Mouse (Mus musculus) thymus, postnatal 10 days (tissue): ENCODE results near the gene Cabp4.
A peak's percentile ranks its signal among the peaks of the same experiment; 100 is the strongest.

Experiments
- DNase-seq, 2 experiments: peaks; one replicate each; pipeline ENCODE4 v3.0.0; 2021; ENCODE audit warnings: low spot score in 2 of 2

Gene Cabp4

DNA sequence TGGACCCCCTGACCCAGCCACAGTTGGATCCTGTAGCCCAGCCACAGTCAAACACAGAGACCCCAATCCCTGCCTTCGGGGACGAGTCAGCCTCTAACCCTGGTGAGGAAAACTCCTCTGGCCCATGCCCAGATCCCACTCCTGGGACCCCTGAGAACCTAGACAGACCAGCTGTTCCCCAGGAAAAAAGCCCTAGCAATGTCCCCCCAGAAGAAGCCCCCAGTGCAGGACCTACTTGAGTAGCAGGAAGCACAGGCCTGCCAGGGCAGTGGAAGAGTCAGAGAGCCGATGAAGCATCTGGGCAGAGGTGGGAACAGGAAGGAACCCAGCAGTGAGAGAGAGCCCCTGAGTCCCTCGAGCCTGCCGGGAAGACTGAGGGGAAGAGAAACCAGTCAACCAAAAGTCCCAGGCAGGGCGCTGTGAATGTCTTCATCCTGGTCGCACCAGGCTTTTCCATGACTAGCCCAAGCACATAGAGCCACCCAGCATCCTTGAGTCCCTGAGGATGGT, at the start of gene Cabp4:
Gene Cabp4, minus strand, starts transcription at position 275 of the 510 bp plus-strand sequence.
- no peak for DNase-seq

DNA sequence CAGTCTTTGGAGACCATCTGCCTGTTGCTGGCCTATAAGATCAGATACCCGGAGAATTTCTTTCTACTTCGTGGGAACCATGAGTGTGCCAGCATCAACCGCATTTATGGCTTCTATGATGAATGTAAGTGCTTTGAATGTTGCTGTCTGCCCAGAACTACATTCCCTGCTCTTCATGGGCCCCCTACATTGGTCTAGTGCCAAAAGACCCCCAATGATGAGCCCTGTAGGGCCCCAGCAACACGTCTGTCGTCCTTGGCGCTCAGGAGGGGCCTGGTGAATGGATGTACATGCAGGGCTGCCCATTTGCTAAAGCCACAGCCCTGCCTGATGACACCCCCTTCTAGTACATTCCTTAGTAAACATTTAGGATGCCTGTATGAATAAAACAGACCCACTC, 49.3 kb upstream of the Cabp4 start:
- DNase-seq: no peak

DNA sequence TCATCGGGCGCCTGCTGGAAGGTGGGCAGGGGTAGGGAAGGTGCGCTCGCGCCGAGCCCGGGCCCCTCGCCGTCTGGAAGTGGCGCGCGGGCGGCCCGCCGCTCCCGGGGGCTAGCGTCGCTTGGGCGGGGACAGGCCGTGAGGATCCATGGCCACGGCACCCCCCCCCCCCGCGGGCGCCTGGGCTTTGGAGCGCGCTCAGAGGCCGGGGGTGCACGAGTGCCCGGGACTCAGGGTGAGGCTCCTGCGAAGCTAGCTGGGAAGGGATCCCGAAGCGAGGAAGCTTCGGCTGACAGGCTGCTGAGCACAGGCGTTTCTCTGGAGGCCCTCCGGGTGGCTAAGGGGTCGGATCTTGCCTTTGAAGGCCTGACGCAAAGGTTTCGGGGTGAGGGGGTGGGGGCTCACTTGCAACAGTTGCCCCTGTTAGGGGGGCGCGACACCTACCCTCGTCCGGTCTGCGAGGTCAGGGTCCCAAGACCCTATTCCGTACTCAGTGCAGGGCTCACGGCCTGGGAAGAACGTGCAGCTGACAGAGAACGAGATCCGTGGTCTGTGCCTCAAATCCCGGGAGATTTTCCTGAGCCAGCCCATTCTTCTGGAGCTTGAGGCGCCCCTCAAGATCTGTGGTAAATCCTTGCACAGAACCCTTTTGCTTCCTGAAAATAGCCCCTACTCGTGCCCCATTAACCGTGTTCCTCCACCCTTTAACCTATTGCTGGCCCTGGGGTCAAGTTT, 48.6 kb upstream of the Cabp4 start:
- DNase-seq: no peak

DNA sequence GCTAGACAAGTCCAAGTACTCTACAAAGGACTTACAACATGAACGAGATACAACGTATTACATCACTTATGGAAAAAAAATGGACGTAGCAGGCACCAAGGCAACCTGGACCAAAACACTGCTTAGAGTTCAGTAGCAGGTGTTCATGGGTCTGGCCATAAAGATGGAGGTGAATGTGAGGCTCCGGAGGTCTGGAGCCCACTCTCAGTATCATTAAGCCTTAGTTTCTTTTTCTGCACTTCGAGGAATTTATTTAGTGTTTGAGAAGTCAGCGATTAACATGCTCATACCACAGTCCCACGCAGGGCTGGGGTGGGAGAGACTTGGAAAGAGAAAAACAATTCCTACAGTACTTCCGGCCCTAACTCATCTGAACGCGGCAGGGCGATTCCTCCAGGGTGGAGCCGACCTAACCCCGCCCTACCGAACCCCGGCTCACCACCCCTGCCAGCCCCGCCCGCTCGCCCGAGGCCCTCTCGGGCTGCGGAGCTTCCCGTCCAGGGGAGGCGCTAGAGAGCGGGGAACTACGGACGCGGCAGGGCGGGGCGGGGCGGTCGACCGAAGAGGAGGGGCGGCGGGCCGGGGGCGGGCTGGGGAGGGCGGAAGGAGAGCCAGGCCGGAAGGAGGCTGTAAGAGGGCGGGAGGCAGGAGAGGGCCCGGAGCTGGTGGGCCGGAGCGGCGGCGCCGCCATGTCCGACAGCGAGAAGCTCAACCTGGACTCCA, 47.9 kb upstream of the Cabp4 start, which contains the start of gene Ppp1ca:
Gene Ppp1ca, plus strand, starts transcription at position 538 of the 723 bp plus-strand sequence.
- DNase-seq: peak; percentile 96 to 100

DNA sequence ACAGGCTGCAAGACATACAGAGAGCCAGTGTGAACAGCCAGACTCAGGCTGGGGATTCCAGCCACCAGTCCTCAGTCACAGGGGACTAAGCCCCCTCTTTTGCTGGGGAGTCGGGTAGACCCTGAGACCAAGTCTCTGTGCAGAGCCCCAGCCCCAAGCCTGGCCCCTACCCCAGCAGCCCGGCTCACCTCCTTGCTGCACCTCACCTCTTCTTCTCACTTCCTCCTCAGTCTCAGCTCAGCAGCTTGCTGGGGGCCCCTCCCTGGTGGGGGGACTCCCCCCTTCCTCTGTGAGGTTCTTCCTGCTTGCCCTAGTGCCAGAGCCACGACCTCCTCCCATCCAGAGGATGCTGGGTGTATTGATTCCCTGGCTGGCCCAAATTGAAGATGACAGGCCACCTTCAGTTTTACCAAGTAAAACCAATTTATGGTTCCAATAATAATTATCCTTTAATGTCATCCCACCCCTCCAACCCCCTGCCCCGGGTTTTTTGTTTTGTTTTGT, 47.0 kb upstream of the Cabp4 start, which contains the start of gene Tbc1d10c:
Gene Tbc1d10c, minus strand, starts transcription at position 454 of the 504 bp plus-strand sequence.
- peak; percentile 87 to 91 for DNase-seq

DNA sequence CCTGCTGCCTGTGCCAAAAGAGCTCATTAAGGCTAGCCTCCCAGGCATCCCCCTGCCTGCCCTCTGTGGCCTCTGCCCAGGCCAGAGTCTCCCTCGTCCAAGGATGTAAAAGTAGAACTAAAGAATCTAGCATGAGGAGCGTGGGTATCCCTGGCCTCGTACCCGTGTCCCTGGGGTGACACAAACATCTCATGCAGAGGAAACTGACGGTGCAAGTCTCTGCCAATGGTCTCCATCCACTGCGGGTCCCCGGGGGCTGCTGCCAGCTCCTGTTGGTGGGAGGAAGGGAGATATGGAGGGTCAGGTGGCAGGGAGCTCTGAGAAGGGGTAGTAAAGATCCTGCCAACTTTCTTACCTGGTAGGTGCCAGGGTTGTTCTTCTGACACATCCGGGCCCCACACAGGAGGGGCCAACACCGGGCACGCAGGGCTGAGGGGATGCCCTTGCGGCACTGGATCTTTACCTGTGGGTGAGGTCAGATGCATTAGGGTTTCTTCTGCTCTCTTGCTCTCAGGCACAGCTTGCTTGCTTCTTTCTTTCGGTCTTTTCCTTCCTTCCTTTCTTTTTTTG, 45.3 kb upstream of the Cabp4 start:
- DNase-seq: no peak

DNA sequence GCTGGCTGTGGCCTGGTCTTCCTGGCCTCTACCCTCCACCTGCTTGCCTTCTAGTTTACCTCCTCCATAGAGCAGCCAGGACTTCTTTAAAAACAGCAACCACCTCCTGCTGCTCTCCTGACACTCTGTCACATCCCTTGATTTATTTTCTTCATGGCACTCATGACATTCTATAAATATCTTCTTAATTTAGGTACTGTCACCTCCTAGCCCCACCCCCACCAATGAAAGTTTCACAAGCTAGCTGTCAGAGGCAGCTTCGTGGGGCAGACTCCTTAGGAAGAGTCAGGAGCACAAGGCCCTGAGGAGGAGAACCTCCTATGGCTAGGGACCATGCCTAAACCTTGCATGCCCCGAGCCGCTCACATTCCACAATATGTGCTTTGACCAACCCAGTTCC, 43.5 kb upstream of the Cabp4 start:
- no peak for DNase-seq

DNA sequence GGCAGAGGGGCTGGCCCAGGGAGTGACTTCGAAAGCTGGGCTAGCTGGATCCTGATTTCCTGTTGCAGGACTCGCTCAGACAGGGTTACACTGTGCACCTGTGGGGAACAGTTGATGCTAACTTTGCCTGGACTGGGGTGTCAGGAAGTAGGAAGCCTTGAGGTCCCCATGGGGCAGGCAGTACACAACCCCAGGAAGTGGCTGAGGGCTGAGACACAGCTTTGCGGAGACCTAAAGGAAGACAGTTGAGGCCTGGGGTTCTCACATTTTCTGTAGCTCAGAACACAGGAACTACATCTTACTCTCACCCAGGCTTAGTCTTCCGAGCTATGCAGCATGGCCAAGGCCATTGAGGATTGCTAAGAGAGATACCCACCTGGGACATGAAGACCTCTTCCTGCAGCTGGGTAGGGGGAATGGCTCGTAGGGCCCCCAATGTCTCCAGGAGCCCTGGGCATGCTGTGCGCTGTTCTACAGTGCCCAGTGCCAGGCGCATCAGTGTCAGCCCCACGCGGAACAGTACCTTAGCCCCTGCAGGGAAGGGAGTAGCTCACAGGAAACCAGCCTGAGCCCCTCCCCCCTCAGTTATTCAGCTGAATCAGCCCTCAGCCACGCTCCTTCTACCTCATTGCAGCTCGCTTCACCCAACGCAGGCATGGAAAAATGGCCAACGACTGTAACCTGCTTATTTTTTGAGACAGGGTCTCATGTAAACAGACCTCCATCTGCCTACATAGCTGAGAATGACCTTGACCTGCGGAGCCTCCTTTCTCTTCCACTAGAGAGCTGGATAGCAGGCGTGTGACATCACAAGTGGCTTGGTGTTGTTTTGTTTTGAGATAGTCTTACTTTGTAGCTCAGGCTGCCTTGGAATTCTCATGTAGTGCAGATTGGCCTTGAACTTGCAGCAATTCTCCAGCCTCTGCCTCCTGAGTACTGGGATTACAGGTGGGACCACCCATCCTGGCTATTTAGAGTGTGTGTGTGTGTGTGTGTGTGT, 41.4 kb upstream of the Cabp4 start:
- DNase-seq: peak; percentile 84 to 85

DNA sequence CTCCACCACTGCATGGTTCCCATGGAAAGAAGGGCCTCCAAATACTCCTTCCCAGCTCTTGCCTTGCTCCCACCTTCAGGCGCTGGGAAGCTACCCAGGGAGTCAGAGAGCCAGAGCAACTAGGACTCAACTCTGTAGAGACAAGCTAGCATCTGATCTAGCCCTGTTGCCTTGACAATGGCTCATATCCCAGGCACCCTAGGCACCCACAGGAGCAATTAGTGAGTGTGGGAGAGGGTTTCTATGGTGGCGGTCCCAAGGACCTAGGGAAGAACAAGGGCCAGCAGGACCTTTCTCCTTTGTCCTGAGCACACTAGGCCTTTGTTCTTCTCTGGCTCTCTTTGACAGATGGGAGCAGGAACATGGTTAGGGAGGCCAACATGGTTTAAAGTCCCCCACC, 39.9 kb upstream of the Cabp4 start:
- no peak for DNase-seq

DNA sequence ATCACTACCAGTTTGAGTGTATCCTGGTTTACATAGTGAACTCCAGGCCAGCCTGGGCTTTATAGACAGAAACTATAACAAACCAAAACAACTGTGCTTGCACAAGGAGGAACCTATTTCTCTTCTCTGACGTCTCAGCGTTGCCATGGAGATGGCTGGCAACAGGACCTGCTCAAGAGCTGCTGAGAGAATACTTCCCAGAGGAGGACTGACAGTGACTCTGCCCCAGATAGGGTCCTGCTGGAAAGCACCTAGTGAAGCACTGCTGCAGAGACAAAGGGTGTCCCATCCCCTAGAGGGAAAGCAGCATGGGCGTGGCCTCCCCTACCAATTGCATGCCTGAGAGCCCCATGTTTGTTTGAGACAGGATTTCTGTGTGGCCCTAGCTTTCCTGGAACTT, 38.1 kb upstream of the Cabp4 start:
- no peak for DNase-seq

DNA sequence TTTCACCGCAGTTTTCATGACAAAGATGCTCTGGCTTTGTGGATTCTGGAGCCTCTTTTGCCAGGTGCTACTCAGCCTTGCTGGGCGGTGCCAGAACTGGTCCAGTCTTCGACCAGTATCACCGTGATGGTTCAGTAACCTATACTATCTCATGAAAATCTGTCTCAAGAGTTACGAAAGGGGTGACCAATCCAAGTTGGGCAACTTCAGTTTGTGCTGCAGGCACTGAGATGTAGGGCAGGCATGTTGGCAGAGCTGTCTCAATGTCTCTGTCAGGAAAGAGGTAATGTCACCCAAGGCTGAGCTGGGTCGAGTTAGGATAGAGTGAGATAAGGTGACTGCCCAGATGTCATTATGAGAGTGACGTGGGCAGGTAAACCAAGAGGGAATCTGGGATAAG, 36.6 kb upstream of the Cabp4 start:
- DNase-seq: no peak

DNA sequence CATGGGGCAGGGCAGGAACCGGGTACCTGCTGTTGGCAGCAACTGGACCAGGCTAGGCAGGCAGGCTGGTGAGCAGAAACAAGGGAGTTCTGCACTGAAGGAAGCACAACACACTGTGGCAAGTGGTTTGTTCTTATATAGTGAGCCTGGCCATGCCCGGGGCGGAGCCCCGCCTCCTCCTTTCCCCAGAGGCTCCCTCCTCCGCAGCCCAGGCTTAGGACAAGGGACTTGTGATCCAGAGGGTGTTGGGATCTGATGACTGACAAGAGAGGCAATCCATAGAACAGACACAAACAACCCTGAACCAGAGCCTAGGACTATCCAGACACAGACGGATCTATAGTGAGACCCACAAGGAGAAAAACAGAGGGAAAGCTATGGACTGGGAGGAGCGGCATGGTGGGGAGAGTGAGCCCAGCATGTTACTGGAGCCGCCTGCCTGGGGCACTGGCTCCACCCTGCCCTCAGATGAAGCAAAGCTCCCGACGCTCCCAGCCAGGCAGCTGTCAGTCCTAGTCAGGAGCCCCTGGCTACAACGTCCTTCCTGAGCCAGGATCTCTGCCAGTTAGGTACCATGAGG, 31.6 kb upstream of the Cabp4 start, which contains the start of gene Carns1:
Gene Carns1, minus strand, starts transcription at position 112 of the 580 bp plus-strand sequence.
- DNase-seq: no peak

DNA sequence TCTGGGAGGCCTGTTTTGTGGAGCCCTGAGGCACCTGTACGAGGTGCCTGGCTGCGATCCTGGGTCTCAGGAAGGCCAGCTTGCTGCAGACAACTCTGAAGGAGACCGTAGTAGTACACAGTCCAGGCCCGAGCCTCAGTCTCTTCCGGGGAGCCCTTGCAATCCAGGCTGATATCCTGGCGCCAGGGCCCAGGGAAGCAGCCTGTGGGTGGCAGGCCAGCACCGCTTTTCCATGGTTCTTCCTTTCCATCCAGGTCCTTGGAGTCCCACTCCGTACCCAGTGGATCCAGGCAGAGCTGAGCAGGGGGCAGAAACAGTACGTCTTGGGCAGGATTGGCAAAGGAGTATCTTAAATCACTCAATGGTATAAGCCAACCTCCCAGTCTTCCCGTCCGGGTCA, 29.1 kb upstream of the Cabp4 start:
- no peak for DNase-seq

DNA sequence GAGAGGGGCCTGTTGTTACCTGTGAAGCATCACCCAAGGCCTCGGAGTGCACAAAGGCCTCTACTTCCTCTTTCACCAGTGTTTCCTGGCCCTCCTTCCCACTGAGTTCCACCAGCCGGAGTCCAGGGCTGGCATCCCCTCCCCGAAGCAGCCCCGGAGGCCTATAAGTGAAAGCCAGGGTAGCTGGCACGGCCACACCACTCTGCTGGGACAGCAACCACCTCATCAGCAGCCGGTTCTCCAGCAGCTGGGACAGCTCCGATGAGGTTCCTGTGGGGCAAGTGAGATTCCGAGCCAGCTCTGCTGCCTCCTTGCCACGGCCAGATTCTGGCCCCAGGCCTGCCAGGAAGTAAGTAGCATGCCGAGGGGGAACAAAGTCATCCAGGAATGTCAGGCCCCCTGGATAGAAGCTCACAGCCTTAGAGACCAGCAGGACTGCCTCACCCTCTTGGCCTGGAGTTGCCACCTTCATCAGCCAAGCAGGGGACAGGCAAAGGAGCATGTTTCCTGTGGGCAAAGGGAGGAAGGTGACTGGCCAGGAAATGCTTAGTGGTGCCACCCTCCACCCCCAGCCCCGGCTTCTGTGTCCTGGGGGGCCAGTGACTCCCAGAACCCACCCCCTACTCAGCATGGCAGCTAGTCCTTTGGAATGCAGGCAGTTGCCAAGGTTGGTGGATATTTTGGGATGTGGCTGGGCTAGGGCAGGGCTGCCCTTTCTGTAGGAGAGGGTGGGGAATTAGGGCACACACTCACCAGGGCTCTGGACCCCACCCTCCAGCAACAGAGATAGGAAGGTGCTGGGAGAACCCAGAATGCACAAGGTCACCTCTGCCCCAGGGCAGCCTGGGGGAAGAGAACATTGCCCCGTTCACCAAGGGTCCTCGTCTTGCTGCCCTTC, 27.8 kb upstream of the Cabp4 start:
- no peak for DNase-seq

DNA sequence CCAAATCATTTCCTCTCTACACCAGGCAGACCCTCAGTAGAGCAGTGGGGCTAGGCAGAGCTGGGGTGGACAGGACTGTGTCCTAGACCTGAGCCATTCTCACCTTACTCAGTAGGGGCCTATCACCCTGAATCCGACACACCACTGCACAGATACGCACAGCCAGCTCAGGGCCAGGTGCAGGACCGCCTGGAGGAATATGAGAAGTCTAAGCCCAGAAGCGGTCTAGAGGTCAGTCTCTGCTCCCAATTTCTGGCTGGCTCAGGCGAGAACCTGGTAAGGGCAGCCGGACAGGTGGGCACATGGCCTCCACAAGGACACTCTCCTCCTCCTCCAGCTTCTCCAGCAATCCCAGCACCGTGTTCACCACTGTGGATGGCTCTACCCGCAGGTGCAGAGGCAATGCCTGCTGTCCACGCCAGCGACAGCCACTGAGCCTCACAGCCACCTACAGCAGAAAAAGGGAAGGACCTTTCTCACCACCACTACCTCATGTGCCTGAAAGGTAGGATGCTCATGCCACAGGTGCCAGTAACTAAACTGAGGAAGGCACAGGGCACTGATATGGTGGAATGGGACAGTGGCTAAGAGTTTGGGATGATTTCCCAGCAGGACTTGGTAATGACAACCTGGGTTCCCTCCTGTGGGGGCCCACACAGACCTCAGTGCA, 27.0 kb upstream of the Cabp4 start:
- DNase-seq: no peak

DNA sequence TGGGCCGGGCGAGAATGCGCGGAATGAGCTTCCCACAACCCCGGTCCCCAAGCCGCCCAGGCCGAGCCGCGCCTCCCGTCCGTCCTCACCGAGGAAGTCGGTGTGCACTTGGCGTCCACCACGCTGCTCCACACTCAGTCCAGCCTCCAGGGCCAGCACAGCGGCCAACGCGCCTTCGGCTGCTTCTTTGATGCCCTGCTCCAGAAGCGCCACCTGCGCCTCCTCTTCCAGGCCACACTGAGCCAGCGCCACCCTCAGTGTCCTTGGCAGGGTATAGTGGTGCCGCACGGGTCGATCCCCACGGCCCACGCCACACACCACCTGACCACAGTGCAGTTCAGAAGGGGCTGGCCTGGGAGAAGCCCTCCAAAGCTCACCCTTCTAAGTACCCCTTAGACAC, 26.0 kb upstream of the Cabp4 start:
- peak in 1 of 2 experiments; percentile 52 for DNase-seq

DNA sequence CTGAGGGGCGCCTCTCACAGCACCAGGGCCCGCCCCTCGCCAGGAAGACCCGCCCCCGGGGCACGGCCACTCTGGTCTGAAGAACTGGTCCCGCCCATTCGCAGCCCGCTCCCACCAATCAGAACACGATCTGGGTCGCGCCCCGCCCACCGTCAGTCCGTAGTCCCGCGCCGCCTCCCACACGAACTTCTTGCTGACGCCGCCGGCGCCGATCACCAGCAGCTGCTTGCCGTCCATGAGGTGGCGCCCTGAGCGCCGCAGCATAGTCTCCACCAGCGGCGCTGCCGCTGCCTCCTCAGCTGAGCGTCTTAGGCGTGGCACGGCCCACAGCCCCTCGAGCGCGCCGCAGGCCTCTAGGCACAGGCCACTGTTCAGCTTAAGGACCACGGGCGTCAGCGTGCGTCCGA, 25.5 kb upstream of the Cabp4 start:
- peak; percentile 99 for DNase-seq

DNA sequence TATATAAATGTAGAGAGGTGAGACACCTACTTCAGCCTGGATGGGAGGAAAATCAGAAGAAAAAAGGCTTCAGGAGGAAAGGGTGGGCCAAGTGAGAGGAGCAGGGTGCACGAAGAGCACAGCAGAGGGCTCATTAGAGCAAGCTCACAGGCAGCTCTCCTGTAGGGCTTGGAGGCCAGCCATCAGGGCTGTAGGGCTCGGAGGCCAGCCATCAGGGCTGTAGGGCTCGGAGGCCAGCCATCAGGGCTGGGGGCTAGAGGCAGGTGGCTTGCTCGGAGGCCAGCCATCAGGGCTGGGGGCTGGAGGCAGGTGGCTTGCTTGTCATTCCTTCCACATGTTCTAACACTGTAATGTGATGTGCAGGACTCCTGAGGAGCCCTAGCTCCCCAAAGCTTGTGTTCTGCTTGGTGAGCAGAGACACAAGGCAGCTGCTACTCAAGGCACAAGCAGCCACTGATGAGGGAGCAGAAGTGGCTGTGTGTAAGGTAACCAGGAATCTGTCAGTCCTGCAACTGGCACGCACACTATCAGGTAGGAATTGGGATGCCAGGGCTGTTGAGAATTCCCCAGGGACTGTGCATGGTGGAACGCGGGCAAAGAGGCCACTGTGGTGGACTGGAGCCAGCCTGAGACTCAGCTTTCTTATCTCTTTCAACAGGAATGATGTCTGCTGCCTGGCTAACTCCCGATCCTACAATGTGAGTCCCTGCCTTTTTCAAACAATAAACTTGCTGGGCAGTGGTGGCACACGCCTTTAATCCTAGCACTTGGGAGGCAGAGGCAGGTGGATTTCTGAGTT, 23.0 kb upstream of the Cabp4 start:
- DNase-seq: no peak
